Mouse (Mus musculus) MEL (cell line): ENCODE data around the gene Krtap2-4. TPM values are rescaled to one million over a fixed set of nuclear protein-coding genes. Genes with fewer than 3 reads are reported as not detected.
"Not testable (repeated sequence)": the region's sequence is repeated elsewhere in the genome, so short reads cannot be mapped to it uniquely, and the experiment has no call there.

ENCODE experiments used
- DNase-seq: peaks from one replicate; pipeline ENCODE4 v3.0.0; 2011; ENCODE audit warnings: low read depth, low spot score
- H3K27ac ChIP-seq: 2 replicates; pipeline ENCODE4 v1.5.1; 2012; ENCODE audit warnings: low read depth, mild to moderate bottlenecking, control low read depth, low read length, moderate library complexity; ENCODE audit not compliant: control insufficient read depth
- H3K27me3 ChIP-seq, 2 experiments: fragments of 150-350 bp in 1 of 2; sonication (generic) in 1 of 2; 2 replicates each; pipeline ENCODE4 v1.6.1; 2012; ENCODE audit warnings: low read length in 2 of 2, mild to moderate bottlenecking in 2 of 2, improper control_type of control experiment in 1 of 2, moderate library complexity in 1 of 2; ENCODE audit not compliant: insufficient read depth in 2 of 2, control insufficient read depth in 1 of 2
- H3K36me3 ChIP-seq, 2 experiments: 2 replicates each; pipeline ENCODE4 v1.6.1; 2012 to 2014; ENCODE audit warnings: low read length in 2 of 2, improper control_type of control experiment in 1 of 2, inconsistent platforms in 1 of 2, mild to moderate bottlenecking in 1 of 2; ENCODE audit not compliant: insufficient read depth in 2 of 2, control insufficient read depth in 1 of 2
- H3K4me1 ChIP-seq, 2 experiments: fragments of 150-350 bp in 1 of 2; sonication (generic) in 1 of 2; 2 replicates each; pipeline ENCODE4 v1.6.1; 2012; ENCODE audit warnings: low read length in 2 of 2, improper control_type of control experiment in 1 of 2, mild to moderate bottlenecking in 1 of 2; ENCODE audit not compliant: insufficient read depth in 2 of 2, control insufficient read depth in 1 of 2
- H3K4me3 ChIP-seq, 2 experiments: fragments of 150-350 bp in 1 of 2; sonication (generic) in 1 of 2; 2 replicates each; pipeline ENCODE4 v1.5.1; 2012; ENCODE audit warnings: low read depth in 2 of 2, low read length in 2 of 2, mild to moderate bottlenecking in 2 of 2, moderate library complexity in 2 of 2, control low read depth in 1 of 2, improper control_type of control experiment in 1 of 2; ENCODE audit not compliant: control insufficient read depth in 1 of 2, insufficient read depth in 1 of 2
- H3K79me2 ChIP-seq: 2 replicates; pipeline ENCODE4 v1.6.1; 2012; ENCODE audit warnings: mild to moderate bottlenecking, low read length, moderate library complexity; ENCODE audit not compliant: control insufficient read depth, poor library complexity, insufficient read depth
- H3K9ac ChIP-seq: 2 replicates; pipeline ENCODE4 v1.6.1; 2012; ENCODE audit warnings: low read depth, mild to moderate bottlenecking, control low read depth, low read length, moderate library complexity; ENCODE audit not compliant: control insufficient read depth, poor library complexity, severe bottlenecking
- H3K9me3 ChIP-seq: fragments of 150-350 bp; sonication (generic); replicated peaks from 2 replicates; pipeline ENCODE4 v1.6.1; 2012; ENCODE audit warnings: mild to moderate bottlenecking, low read length, improper control_type of control experiment, moderate library complexity; ENCODE audit not compliant: insufficient read depth
- BHLHE40 ChIP-seq: IDR thresholded peaks from 2 replicates; pipeline ENCODE4 v1.6.1; 2012; ENCODE audit warnings: low read depth, mild to moderate bottlenecking, inconsistent platforms, low read length, improper control_type of control experiment, borderline replicate concordance
- CHD1 ChIP-seq: IDR thresholded peaks from 2 replicates; pipeline ENCODE4 v1.6.1; 2012; ENCODE audit warnings: low read depth, mild to moderate bottlenecking, inconsistent platforms, low read length, improper control_type of control experiment
- CHD2 ChIP-seq: IDR thresholded peaks from 2 replicates; pipeline ENCODE4 v1.6.1; 2011; ENCODE audit warnings: low read length, improper control_type of control experiment
- GATA1 ChIP-seq: IDR thresholded peaks from 2 replicates; pipeline ENCODE4 v1.6.1; 2011; ENCODE audit warnings: low read depth, low read length, improper control_type of control experiment
- HCFC1 ChIP-seq: IDR thresholded peaks from 2 replicates; pipeline ENCODE4 v1.6.1; 2012; ENCODE audit warnings: low read depth, mild to moderate bottlenecking, inconsistent platforms, low read length, improper control_type of control experiment, moderate library complexity
- JUND ChIP-seq: IDR thresholded peaks from 2 replicates; pipeline ENCODE4 v1.6.1; 2011; ENCODE audit warnings: low read depth, mild to moderate bottlenecking, improper control_type of control experiment, low read length
- MAFK ChIP-seq: IDR thresholded peaks from 2 replicates; pipeline ENCODE4 v1.6.1; 2011; ENCODE audit warnings: low read depth, mild to moderate bottlenecking, low read length, improper control_type of control experiment, borderline replicate concordance
- MAX ChIP-seq: IDR thresholded peaks from 2 replicates; pipeline ENCODE4 v1.6.1; 2011; ENCODE audit warnings: low read length, improper control_type of control experiment
- MEF2A ChIP-seq: IDR thresholded peaks from 2 replicates; pipeline ENCODE4 v1.6.1; 2014; ENCODE audit warnings: low read depth, mild to moderate bottlenecking, inconsistent platforms, low read length, improper control_type of control experiment; ENCODE audit not compliant: poor library complexity, insufficient replicate concordance, severe bottlenecking; ENCODE audit errors: extremely low read depth
- MXI1 ChIP-seq: IDR thresholded peaks from 2 replicates; pipeline ENCODE4 v1.6.1; 2011; ENCODE audit warnings: mild to moderate bottlenecking, low read depth, low read length, improper control_type of control experiment
- MYB ChIP-seq: IDR thresholded peaks from 2 replicates; pipeline ENCODE4 v1.6.1; 2011; ENCODE audit warnings: mild to moderate bottlenecking, low read depth, low read length, improper control_type of control experiment
- NELFE ChIP-seq: IDR thresholded peaks from 2 replicates; pipeline ENCODE4 v1.6.1; 2011; ENCODE audit warnings: low read depth, low read length, improper control_type of control experiment
- POLR2AphosphoS2 ChIP-seq: IDR thresholded peaks from 2 replicates; pipeline ENCODE4 v1.6.1; 2011; ENCODE audit warnings: low read length, improper control_type of control experiment
- POLR2AphosphoS5 ChIP-seq: IDR thresholded peaks from 2 replicates; pipeline ENCODE4 v1.6.1; 2012; ENCODE audit warnings: low read depth, borderline replicate concordance, mild to moderate bottlenecking, inconsistent platforms, low read length, moderate library complexity, mixed read lengths
- SMC3 ChIP-seq: IDR thresholded peaks from 2 replicates; pipeline ENCODE4 v1.6.1; 2011; ENCODE audit warnings: low read depth, low read length, improper control_type of control experiment
- TAL1 ChIP-seq: IDR thresholded peaks from 2 replicates; pipeline ENCODE4 v1.6.1; 2012; ENCODE audit warnings: mild to moderate bottlenecking, inconsistent platforms, low read length, moderate library complexity, mixed read lengths
- TBP ChIP-seq: IDR thresholded peaks from 2 replicates; pipeline ENCODE4 v1.8.0; 2011; ENCODE audit warnings: low read depth, low read length, improper control_type of control experiment
- UBTF ChIP-seq: IDR thresholded peaks from 2 replicates; pipeline ENCODE4 v1.6.1; 2012; ENCODE audit warnings: low read depth, mild to moderate bottlenecking, inconsistent platforms, low read length, improper control_type of control experiment, moderate library complexity, borderline replicate concordance; ENCODE audit not compliant: insufficient read depth
- USF1 ChIP-seq: IDR thresholded peaks from 2 replicates; pipeline ENCODE4 v1.6.1; 2014; ENCODE audit warnings: low read depth, mild to moderate bottlenecking, inconsistent platforms, low read length, improper control_type of control experiment, moderate library complexity
- ZC3H11A ChIP-seq: IDR thresholded peaks from 2 replicates; pipeline ENCODE4 v1.6.1; 2012; ENCODE audit warnings: low read depth, mild to moderate bottlenecking, inconsistent platforms, low read length, improper control_type of control experiment
- ZNF384 ChIP-seq: IDR thresholded peaks from 2 replicates; pipeline ENCODE4 v1.6.1; 2012; ENCODE audit warnings: low read depth, mild to moderate bottlenecking, inconsistent platforms, low read length, improper control_type of control experiment
- polyA plus RNA-seq, 2 experiments: library from polyadenylated mRNA; stranded (reverse) in 1 of 2; unstranded in 1 of 2; fragments of >175 nt in 1 of 2; fragments of >200 nt in 1 of 2; gene quantifications; 2 replicates each; pipeline versions ENCODE4 v1.2.1 to v1.2.4; 2012; ENCODE audit warnings: low replicate concordance in 2 of 2, low read depth in 1 of 2; ENCODE audit not compliant: insufficient read length in 2 of 2, insufficient read depth in 1 of 2, missing spikeins in 1 of 2
- total RNA-seq: library from RNA; depleted of rRNA; stranded (reverse); fragments of 300-350 nt; gene quantifications from 2 replicates; pipeline ENCODE4 v1.2.3, GENCODE M21; 2012

Gene Krtap2-4
- total and polyA plus RNA-seq, 3 experiments: not detected

DNA sequence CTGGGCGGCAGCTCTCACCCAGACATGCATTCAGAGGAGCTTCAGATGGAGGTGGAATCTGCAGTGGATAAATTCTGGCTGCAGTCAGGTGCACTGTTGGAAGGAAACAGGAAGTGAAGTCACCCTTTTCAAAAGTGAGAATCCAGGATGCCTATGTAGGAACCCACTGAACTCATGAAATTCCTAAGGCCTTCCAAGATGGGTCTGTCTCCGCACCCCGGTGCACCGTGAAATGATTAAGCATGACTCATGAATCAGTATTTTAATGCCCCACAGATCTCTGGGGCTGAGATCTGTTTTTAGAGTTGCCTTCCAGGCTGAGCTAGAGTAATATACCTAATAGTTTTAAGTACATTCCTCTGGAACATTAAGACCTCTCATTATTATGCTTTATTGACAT is 44.6 kb upstream of the Krtap2-4 start:
- no peaks in the 10 kb centered on the region for H3K36me3 ChIP-seq
- H3K27ac ChIP-seq: no peak overlapping the region
- H3K9me3 ChIP-seq: no peaks in the 10 kb centered on the region
- no peaks in the 10 kb centered on the region for H3K27me3 ChIP-seq
- DNase-seq: no peak
- H3K4me3 ChIP-seq: no peak overlapping the region
- no peaks in the 10 kb centered on the region for H3K79me2 ChIP-seq
- TF ChIP-seq UBTF (no peak), ZC3H11A (no peak), HCFC1 (no peak), SMC3 (no peak), TAL1 (no peak), POLR2AphosphoS2 (no peak), BHLHE40 (no peak), MAFK (no peak), CHD1 (no peak), ZNF384 (no peak), GATA1 (no peak)
- no peaks in the 10 kb centered on the region for H3K4me1 ChIP-seq
- H3K9ac ChIP-seq: no peak overlapping the region

DNA sequence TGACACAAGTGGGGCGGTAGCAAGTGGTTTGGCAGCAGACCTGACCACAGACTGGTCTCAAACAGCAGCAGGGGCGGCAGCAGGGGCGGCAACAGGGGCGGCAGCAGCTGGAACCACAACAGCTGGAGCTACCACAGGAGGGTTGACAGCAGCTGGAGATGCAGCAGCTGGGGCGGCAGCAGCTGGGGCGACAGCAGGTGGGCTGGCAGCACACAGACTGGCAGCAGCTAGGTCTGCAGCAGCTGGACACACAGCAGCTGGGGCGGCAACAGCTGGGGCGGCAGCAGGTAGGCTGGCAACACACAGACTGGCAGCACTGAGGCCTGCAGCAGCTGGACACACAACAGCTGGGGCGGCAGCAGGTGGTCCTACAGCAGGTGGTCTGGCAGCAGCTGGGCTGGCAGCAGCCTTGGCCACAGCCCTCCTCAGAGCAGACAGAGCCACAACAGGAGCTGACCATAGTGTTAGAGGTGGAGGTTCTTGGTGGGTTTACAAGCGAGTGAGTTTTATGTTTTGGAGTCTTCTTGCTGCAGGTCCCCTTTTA is 43.9 kb upstream of the Krtap2-4 start, which contains the start of gene Gm11563:
Gene Gm11563, minus strand, starts transcription at position 494 of the 544 bp plus-strand sequence.
- DNase-seq, H3K36me3 ChIP-seq, H3K79me2 ChIP-seq, H3K4me1 ChIP-seq, H3K27me3 ChIP-seq, H3K9ac ChIP-seq, H3K27ac ChIP-seq, H3K9me3 ChIP-seq, H3K4me3 ChIP-seq: not testable (repeated sequence)

DNA sequence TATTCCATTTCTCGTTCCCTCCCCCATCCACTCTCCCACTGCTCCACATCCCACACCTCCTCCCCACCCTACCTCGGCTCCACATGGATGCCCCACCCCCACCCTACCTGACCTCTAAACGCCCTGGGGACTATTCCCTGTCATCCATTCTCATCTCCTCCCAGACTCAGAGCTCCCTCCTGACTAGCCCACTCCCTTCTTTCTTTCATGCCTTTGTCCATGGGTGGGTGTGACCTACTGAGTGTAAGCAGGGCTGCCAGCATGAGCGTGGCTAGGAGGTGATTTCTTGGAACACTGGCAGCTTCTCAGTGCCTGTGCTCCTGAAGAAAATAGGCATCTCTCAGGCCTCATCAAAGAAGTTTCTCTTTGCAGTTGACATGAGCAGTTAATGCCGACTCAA is 42.4 kb upstream of the Krtap2-4 start:
- no peaks in the 10 kb centered on the region for H3K27me3 ChIP-seq
- no peak for DNase-seq
- H3K79me2 ChIP-seq: no peaks in the 10 kb centered on the region
- TF ChIP-seq TBP (no peak), MAX (no peak), POLR2AphosphoS5 (no peak), USF1 (no peak), MYB (no peak), MEF2A (no peak), SMC3 (no peak), JUND (no peak), CHD2 (no peak), CHD1 (no peak), ZNF384 (no peak), NELFE (no peak), MXI1 (no peak), BHLHE40 (no peak)
- no peaks in the 10 kb centered on the region for H3K36me3 ChIP-seq
- H3K4me3 ChIP-seq: no peak overlapping the region
- H3K9ac ChIP-seq: no peak overlapping the region
- H3K9me3 ChIP-seq: no peaks in the 10 kb centered on the region
- H3K27ac ChIP-seq: no peak overlapping the region
- H3K4me1 ChIP-seq: no peaks in the 10 kb centered on the region
